Mouse (Mus musculus) forebrain, embryonic 11.5 days (tissue): ENCODE measurements around the gene Olfr1373. TPM values are rescaled to one million over a fixed set of nuclear protein-coding genes. Genes with fewer than 3 reads are reported as not detected.
"Not testable (repeated sequence)": the region's sequence is repeated elsewhere in the genome, so short reads cannot be mapped to it uniquely, and the experiment has no call there.

Experiments used
- ATAC-seq: fragments of 200-750 bp; cut with Nextera tagmentation; replicated peaks from 2 replicates; pipeline ENCODE4 v1.8.0; 2017; ENCODE audit warnings: moderate TSS enrichment; ENCODE audit not compliant: low FRiP score
- DNase-seq: peaks from one replicate; pipeline ENCODE4 v3.0.0-alpha.2; 2017; ENCODE audit warnings: low spot score
- H3K27ac ChIP-seq: fragments of 300-500 bp; sonication (generic); 2 replicates; pipeline ENCODE4 v1.5.1; 2014; ENCODE audit warnings: low read depth, low read length
- H3K27me3 ChIP-seq: fragments of 300-500 bp; sonication (generic); 2 replicates; pipeline ENCODE4 v1.6.1; 2014; ENCODE audit warnings: mild to moderate bottlenecking, low read length, mixed read lengths; ENCODE audit not compliant: control insufficient read depth, insufficient read depth
- H3K36me3 ChIP-seq: fragments of 300-500 bp; sonication (generic); 2 replicates; pipeline ENCODE4 v1.6.1; 2014; ENCODE audit warnings: mild to moderate bottlenecking, low read length, moderate library complexity, mixed read lengths; ENCODE audit not compliant: control insufficient read depth, insufficient read depth
- H3K4me1 ChIP-seq: fragments of 300-500 bp; sonication (generic); replicated peaks from 2 replicates; pipeline ENCODE4 v1.6.1; 2014; ENCODE audit warnings: low read length, mixed read lengths; ENCODE audit not compliant: control insufficient read depth, insufficient read depth
- H3K4me2 ChIP-seq: fragments of 300-500 bp; sonication (generic); 2 replicates; pipeline ENCODE4 v1.6.1; 2014; ENCODE audit warnings: low read depth, mild to moderate bottlenecking, low read length, moderate library complexity, mixed read lengths; ENCODE audit not compliant: severe bottlenecking
- H3K4me3 ChIP-seq: fragments of 300-500 bp; sonication (generic); 2 replicates; pipeline ENCODE4 v1.5.1; 2014; ENCODE audit warnings: low read depth, low read length
- H3K9ac ChIP-seq: fragments of 300-500 bp; sonication (generic); 2 replicates; pipeline ENCODE4 v1.6.1; 2014; ENCODE audit warnings: low read length
- H3K9me3 ChIP-seq: fragments of 300-500 bp; sonication (generic); 2 replicates; pipeline ENCODE4 v1.6.1; 2016; ENCODE audit warnings: low read length, mixed read lengths; ENCODE audit not compliant: control insufficient read depth
- WGBS: fragments of 180-500 bp; shearing (Covaris S2); extraction: QIAGEN DNeasy Blood & Tissue Kit; methylation state at CpG from one replicate; pipeline ENCODE4 v1.1.7; 2014; 5-methylcytosine and 5-hydroxymethylcytosine counted together
- polyA plus RNA-seq: library from polyadenylated mRNA; unstranded; fragments of >200 nt; fragmentation: Nextera tagmentation; extraction: Ambion mirVana; gene quantifications from 2 replicates; pipeline ENCODE4 v1.2.1, GENCODE M21; 2014

Olfr1373 gene
- not detected in 2 replicates for polyA plus RNA-seq

- H3K27ac ChIP-seq, ATAC-seq, H3K4me2 ChIP-seq, H3K4me3 ChIP-seq, H3K4me1 ChIP-seq, H3K9ac ChIP-seq, H3K36me3 ChIP-seq, H3K27me3 ChIP-seq, DNase-seq, H3K9me3 ChIP-seq: not testable (repeated sequence)
- 87% methylated on average over 1 of the region's 1 CpGs for WGBS
These were observed at the start of gene Olfr1373 for GRCm38 (mm10) chr11:52145428-52145827. Olfr1373 (minus strand) TSS chr11:52145528.

DNA sequence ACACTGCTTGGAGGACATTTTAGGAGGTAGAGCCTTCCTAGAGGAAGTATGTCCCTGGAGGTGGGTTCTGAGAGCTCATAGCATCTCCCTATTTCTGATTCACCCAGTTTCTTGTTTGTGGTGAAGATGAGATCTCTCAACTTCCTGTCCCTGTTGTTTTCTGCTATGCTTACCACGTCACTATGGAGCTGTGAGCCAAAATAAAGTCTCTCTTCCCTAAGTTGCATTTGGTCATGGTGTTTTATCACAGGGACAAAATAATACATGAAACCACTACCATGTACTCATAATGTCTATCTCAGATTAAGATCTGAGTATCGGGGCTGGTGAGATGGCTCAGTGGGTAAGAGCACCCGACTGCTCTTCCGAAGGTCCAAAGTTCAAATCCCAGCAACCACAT lies 35.3 kb upstream of the Olfr1373 start:
- not testable (repeated sequence) for H3K27ac ChIP-seq, H3K9ac ChIP-seq, H3K27me3 ChIP-seq, H3K4me3 ChIP-seq, H3K9me3 ChIP-seq, ATAC-seq, DNase-seq, H3K4me2 ChIP-seq, H3K4me1 ChIP-seq, H3K36me3 ChIP-seq
- 89% methylated on average over 4 of the region's 4 CpGs for WGBS

DNA sequence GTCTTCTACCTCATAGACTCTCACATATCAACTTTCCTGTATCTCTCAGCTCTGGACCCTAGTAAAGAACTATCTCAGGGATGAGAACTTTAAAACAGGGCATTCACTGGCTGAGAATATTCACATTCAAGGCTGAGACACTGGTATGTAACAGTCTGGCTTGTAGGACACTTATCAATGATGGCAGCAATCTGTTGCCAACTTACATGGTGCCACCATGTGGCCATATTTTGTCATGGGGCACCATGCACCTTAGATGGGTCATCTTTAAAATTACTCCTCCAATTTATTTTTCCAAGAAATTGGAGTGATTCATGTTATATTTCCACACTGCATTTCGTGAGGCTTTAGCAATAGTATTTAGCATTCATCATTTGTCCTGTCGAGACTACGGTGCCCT lies 34.6 kb upstream of the Olfr1373 start:
- H3K9me3 ChIP-seq, H3K27me3 ChIP-seq, H3K36me3 ChIP-seq, ATAC-seq, H3K4me2 ChIP-seq, H3K9ac ChIP-seq, H3K4me1 ChIP-seq, H3K4me3 ChIP-seq, DNase-seq, H3K27ac ChIP-seq: not testable (repeated sequence)
- WGBS: no CpG with 5 or more reads among the region's 3 CpGs

GRCm38 (mm10) chr11:52168461-52168860 lies 23.1 kb upstream of the Olfr1373 start:
- peak overlapping the region; percentile 59 for H3K4me2 ChIP-seq
- no peak overlapping the region for H3K27ac ChIP-seq
- DNase-seq (no peak), ATAC-seq (no peak)
- no peak overlapping the region for H3K9ac ChIP-seq
- no peaks in the 10 kb centered on the region for H3K36me3 ChIP-seq
- H3K9me3 ChIP-seq: no peaks in the 10 kb centered on the region
- H3K4me3 ChIP-seq: peak overlapping the region; percentile 35
- 22% methylated on average over 12 of the region's 12 CpGs for WGBS
- no peaks in the 10 kb centered on the region for H3K4me1 ChIP-seq
- peaks cover 18% of the 10 kb centered on the region for H3K27me3 ChIP-seq

DNA sequence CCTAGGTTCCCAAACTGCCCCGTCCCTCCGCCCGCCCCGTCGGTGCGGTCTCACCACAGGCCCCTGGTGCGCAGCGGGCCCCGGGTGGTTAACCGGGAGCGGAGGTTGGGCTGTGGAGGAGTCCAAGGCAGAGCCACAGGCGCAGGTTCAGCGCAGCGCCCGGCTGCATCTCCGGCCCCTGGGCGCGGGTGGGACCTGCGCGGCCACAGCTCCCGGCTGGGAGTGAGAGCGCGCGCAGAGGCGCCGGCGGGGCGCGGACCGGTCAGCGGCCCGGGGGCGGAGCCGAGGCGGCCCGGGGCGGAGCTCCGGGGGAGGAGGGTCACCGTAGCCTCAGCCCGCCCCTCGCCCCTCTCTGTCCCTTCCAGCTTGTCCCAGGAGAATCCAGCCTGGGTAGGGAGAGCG lies 22.6 kb upstream of the Olfr1373 start:
- not testable (repeated sequence) for H3K36me3 ChIP-seq, H3K9ac ChIP-seq, H3K27ac ChIP-seq, H3K9me3 ChIP-seq, H3K4me1 ChIP-seq
- peak; percentile 75 for ATAC-seq
- H3K4me2 ChIP-seq: peak overlapping the region; percentile 59
- H3K4me3 ChIP-seq: peak overlapping the region; percentile 35
- peaks cover 18% of the 10 kb centered on the region for H3K27me3 ChIP-seq
- DNase-seq: peak; percentile 69
- WGBS: 1% methylated on average over 33 of the region's 42 CpGs

DNA sequence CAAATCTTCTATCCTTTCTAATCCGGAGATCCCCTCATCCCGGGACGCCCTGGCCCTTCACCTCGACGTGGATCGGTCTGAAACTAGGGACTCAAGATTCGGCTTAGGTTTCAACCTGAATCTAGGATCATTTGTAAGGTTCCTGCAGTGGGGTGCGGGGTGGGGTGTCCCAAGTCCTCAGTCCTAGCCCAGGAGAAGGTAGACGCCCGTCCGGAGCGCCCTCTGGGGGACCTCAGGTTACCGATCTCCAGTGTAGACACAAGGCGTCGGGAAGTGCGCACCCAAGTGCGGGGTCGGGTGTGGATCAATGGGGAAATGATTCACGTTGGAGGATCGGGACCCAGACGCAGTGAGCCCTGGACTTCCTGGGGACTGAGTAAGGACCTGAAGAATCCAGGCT lies 21.8 kb upstream of the Olfr1373 start:
- DNase-seq (peak; percentile 55), ATAC-seq (no peak)
- no peak overlapping the region for H3K27ac ChIP-seq
- no peak overlapping the region for H3K4me3 ChIP-seq
- H3K4me2 ChIP-seq: no peak overlapping the region
- no peaks in the 10 kb centered on the region for H3K36me3 ChIP-seq
- peaks cover 18% of the 10 kb centered on the region for H3K27me3 ChIP-seq
- no peaks in the 10 kb centered on the region for H3K9me3 ChIP-seq
- WGBS: 4% methylated on average over 21 of the region's 21 CpGs
- H3K9ac ChIP-seq: no peak overlapping the region
- no peaks in the 10 kb centered on the region for H3K4me1 ChIP-seq

- H3K36me3 ChIP-seq: no peaks in the 10 kb centered on the region
- H3K4me1 ChIP-seq: no peaks in the 10 kb centered on the region
- H3K4me3 ChIP-seq: no peak overlapping the region
- ATAC-seq (no peak), DNase-seq (no peak)
- no peak overlapping the region for H3K27ac ChIP-seq
- H3K27me3 ChIP-seq: peaks cover 14% of the 10 kb centered on the region
- 37% methylated on average over 10 of the region's 10 CpGs for WGBS
- no peak overlapping the region for H3K9ac ChIP-seq
- no peak overlapping the region for H3K4me2 ChIP-seq
- H3K9me3 ChIP-seq: no peaks in the 10 kb centered on the region
These were observed 18.6 kb upstream of the Olfr1373 start for GRCm38 (mm10) chr11:52163926-52164325.

DNA sequence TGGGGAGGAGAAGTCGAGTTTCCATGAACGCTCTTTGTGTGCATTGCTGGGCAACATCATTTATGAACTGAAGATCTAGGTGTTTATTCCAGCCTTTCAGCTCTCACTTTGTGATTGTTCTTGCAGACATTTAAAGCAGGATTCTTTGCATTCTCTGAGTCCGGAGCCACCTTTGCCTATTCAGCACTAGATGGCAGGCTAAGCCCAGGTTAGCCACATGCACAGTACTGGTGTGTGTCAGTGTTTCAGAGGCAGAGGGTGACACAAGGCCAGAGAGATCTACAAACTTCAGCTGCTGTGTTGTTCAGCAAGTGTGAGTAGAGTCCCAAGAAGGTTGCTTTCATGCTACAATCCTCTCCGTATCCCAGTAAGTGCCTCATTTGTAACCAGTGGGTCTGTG lies 1.7 kb downstream of the Olfr1373 start:
- not testable (repeated sequence) for H3K27ac ChIP-seq, H3K27me3 ChIP-seq, H3K9ac ChIP-seq, H3K4me1 ChIP-seq, H3K9me3 ChIP-seq, H3K4me3 ChIP-seq, H3K4me2 ChIP-seq, ATAC-seq, H3K36me3 ChIP-seq, DNase-seq
- 45% methylated on average over 4 of the region's 4 CpGs for WGBS

GRCm38 (mm10) chr11:52130451-52131068 lies 14.8 kb downstream of the Olfr1373 start:
- DNase-seq: no peak
- 80% methylated on average over 7 of the region's 7 CpGs for WGBS
- Histone ChIP-seq H3K4me1 (no peaks in the 10 kb centered on the region), H3K4me3 (no peak overlapping the region), H3K27ac (no peak overlapping the region), H3K36me3 (no peaks in the 10 kb centered on the region), H3K4me2 (no peak overlapping the region), H3K27me3 (no peaks in the 10 kb centered on the region), H3K9me3 (no peaks in the 10 kb centered on the region), H3K9ac (no peak overlapping the region)
- ATAC-seq: no peak
